Mouse (Mus musculus) small intestine, adult 2 months (tissue): Measurements from ENCODE around the gene Apeh.

Experiments
- CTCF ChIP-seq: fragments of 200-500 bp; IDR thresholded peaks from 2 replicates; pipeline ENCODE4 v1.5.1; 2012; ENCODE audit warnings: low read depth, mild to moderate bottlenecking, control low read depth, inconsistent platforms, low read length, moderate library complexity, mixed read lengths; ENCODE audit not compliant: insufficient replicate concordance, insufficient read length; ENCODE audit errors: extremely low read depth
- POLR2A ChIP-seq: fragments of 200-500 bp; IDR thresholded peaks from 2 replicates; pipeline ENCODE4 v1.6.1; 2012; ENCODE audit warnings: low read depth, mild to moderate bottlenecking, control low read depth, inconsistent platforms, low read length, moderate library complexity

GRCm38 (mm10) chr9:108131502-108131901 lies 37.1 kb upstream of the Apeh start:
- TF ChIP-seq CTCF (no peak), POLR2A (no peak)
